Mouse (Mus musculus) bone marrow macrophage, adult 2 months (primary cell): ENCODE data around the gene Senp8. TPM values are rescaled to one million over a fixed set of nuclear protein-coding genes. Genes with fewer than 3 reads are reported as not detected.

Source experiments
- H3K27ac ChIP-seq: 2 replicates; pipeline ENCODE4 v1.5.1; 2012; ENCODE audit warnings: low read depth, low read length; ENCODE audit not compliant: insufficient read depth
- H3K4me1 ChIP-seq: 2 replicates; pipeline ENCODE4 v1.6.1; 2012; ENCODE audit warnings: low read length; ENCODE audit not compliant: control insufficient read depth, insufficient read depth
- H3K4me3 ChIP-seq: 2 replicates; pipeline ENCODE4 v1.5.1; 2012; ENCODE audit warnings: mild to moderate bottlenecking, low read length, moderate library complexity; ENCODE audit not compliant: insufficient read depth
- CTCF ChIP-seq: IDR thresholded peaks from 2 replicates; pipeline ENCODE4 v1.5.1; 2012; ENCODE audit warnings: low read depth, mild to moderate bottlenecking, low read length, moderate library complexity
- POLR2A ChIP-seq: IDR thresholded peaks from 2 replicates; pipeline ENCODE4 v1.6.1; 2012; ENCODE audit warnings: mild to moderate bottlenecking, low read depth, low read length, borderline replicate concordance
- polyA plus RNA-seq: library from polyadenylated mRNA; stranded (reverse); fragments of >200 nt; gene quantifications from 2 replicates; pipeline ENCODE4 v1.2.4, GENCODE M21; 2012; ENCODE audit not compliant: missing spikeins, insufficient read depth, insufficient read length

Senp8 gene
- polyA plus RNA-seq, 1 experiment = 7.9 TPM

GRCm38 (mm10) chr9:59743903-59744302, 6.6 kb downstream of the Senp8 start:
- no peak overlapping the region for H3K27ac ChIP-seq
- TF ChIP-seq POLR2A (no peak), CTCF (no peak)
- H3K4me3 ChIP-seq = no peak overlapping the region
- H3K4me1 ChIP-seq = peaks cover 3% of the 10 kb centered on the region; the same call in 1 of the 2 replicates

DNA sequence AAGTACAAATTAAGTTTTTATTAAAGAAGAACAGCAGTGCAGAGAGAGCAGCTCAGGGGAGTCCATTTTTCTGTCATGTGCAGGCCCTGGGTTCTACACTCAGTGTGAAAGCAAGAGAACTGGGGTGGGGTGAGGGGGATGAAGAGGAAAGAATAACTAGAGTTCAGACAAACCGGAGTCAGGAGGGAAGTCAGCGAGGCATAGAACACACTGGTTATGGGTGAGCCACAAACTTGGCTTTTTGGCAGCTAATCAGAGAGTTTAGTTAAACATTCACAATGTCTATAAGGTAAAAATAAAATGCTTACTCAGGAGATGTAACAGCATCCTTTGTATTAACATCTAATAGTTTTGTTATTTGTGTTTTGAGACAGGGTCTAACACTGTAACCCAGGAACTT, 9.9 kb downstream of the Senp8 start:
- Histone ChIP-seq H3K27ac (no peak overlapping the region), H3K4me3 (no peak overlapping the region), H3K4me1 (peaks cover 5% of the 10 kb centered on the region)
- no peak for TF ChIP-seq POLR2A
- TF ChIP-seq CTCF = no peak

- H3K4me1 ChIP-seq = peaks cover 21% of the 10 kb centered on the region
- H3K27ac ChIP-seq = no peak overlapping the region; the same call in 1 of the 2 replicates
- TF ChIP-seq POLR2A (no peak), CTCF (no peak)
- no peak overlapping the region for H3K4me3 ChIP-seq
Observed at GRCm38 (mm10) chr9:59735394-59735793, 15.1 kb downstream of the Senp8 start.

DNA sequence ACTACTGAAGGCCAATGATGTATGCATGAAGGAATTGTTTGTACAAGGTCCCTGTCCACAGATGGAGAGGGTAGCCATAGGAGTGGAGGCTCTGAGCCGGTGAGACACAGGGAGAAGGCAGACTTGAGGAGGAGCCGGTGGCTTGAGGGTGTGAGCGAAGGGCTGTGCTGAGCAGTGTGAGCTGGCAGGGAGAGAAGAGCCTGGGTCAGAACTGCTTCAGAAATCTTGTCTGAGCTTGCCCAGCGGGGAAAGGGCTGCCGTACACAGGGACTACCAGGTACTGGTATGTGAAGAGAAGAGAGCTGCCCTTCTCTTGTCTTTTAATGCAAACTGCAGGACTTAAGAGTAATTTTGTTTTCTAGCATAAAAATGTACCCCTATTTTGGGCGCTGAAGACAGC, 17.4 kb downstream of the Senp8 start:
- Histone ChIP-seq H3K27ac (no peak overlapping the region), H3K4me1 (peaks cover 21% of the 10 kb centered on the region), H3K4me3 (no peak overlapping the region)
- no peak for TF ChIP-seq CTCF
- TF ChIP-seq POLR2A = no peak

GRCm38 (mm10) chr9:59731136-59731535, 19.4 kb downstream of the Senp8 start:
- Histone ChIP-seq H3K4me3 (no peak overlapping the region), H3K27ac (no peak overlapping the region), H3K4me1 (peaks cover 16% of the 10 kb centered on the region)
- no peak for TF ChIP-seq POLR2A
- no peak for TF ChIP-seq CTCF

DNA sequence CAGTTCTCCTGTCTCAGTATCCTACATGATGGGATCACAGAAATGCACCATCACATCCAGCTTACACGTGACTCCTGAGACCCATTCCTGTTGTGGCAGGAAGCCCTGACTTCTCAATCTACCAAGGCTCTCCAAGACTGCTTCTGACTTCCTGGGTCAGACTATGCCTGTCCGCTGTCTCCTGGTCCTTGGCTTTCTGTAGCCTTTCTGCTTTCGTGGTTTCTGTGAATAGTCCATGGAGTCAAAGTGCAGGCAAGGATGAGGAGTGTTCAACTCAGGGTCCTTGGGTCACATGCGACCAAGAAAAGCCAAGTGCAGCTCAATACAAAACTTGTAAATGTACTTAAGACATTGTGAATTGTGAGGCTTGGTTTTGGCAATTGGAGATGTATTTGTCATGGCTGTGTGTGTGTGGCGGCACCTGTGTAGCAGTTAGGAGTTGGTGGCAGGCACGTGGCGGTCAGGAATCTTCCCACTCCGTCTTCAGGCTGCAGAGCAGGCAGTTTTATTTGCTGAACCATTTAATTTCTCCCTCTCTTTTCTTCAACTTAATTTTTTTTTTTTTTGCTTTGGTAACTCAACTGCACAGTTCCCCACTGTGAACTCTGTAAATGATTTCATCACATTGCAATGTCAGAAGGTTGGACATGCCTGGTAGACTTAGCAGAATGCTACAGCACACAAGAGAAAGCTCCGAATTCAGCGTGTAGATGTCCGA, 22.8 kb downstream of the Senp8 start:
- H3K4me1 ChIP-seq = no peaks in the 10 kb centered on the region
- no peak overlapping the region for H3K27ac ChIP-seq
- TF ChIP-seq CTCF = no peak
- no peak for TF ChIP-seq POLR2A
- no peak overlapping the region for H3K4me3 ChIP-seq

GRCm38 (mm10) chr9:59725515-59725914, 25.0 kb downstream of the Senp8 start:
- Histone ChIP-seq H3K4me1 (no peaks in the 10 kb centered on the region), H3K27ac (no peak overlapping the region), H3K4me3 (no peak overlapping the region)
- no peak for TF ChIP-seq CTCF
- no peak for TF ChIP-seq POLR2A

DNA sequence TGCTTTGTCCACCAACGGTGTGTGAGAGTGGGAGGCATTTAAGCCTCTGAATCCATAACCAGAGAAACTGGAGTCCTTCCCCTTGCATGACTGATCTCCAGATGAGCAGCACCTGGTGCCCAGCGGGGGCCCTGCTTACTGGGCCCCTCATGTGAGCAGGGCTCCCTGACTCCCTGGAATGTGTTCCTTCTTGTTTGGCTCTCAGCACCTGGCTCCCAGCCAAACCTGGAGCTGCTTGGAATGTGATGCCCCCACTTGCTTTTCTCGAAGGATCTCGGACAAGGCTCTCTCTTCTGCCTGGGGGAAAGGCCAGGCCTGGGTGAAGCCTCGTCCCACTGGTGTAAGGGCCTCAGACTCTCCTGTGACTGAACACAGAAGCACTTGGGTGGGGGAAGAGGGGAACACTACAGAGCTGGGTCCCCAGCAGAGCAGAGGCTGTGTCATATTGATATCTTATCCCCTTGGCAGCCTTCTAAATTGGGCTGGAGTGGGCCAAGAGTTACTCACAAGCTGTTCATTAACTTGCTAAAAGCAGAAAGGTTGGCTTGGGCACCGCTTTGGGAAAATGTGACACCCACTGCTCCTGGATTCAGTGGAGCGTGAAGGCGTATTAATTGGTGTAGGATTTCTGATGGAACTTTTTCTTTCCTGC, 26.6 kb downstream of the Senp8 start:
- TF ChIP-seq POLR2A = no peak
- TF ChIP-seq CTCF = no peak

DNA sequence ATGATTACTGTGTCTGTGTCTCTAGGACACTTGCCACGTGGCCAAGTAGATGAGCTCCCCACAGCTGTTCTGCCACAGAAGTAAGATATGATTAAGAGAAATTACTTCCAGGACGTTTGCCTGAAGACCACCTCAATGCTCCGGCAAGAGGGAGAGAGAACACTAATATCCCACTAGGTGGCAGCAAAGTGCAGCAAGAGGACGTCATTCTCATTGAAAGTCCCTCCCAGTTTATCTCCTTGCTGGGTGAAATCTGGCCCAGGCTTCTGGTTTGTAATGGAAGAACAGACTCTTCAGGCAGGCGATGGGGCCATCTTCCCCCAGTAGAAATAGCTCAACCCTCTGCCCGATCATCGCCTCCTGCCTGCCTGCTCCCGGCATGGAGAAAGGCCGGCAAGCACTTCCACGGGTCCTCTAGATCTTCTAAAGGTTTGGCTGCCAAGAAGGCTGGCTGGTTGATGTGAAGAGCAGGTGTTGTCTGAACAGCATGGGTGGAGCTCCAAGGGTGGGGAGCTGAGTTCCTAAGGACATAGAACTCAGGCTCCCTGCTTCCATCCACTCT, 27.3 kb downstream of the Senp8 start:
- no peak for TF ChIP-seq POLR2A
- TF ChIP-seq CTCF = peak; percentile 42; the same call in 1 of the 2 replicates
- Histone ChIP-seq H3K4me3 (no peak overlapping the region), H3K27ac (no peak overlapping the region), H3K4me1 (no peaks in the 10 kb centered on the region)

More for the DNA sequence above, 26.6 kb downstream of the Senp8 start:
- H3K4me1 ChIP-seq = no peaks in the 10 kb centered on the region
- no peak overlapping the region for H3K27ac ChIP-seq
- no peak overlapping the region for H3K4me3 ChIP-seq

DNA sequence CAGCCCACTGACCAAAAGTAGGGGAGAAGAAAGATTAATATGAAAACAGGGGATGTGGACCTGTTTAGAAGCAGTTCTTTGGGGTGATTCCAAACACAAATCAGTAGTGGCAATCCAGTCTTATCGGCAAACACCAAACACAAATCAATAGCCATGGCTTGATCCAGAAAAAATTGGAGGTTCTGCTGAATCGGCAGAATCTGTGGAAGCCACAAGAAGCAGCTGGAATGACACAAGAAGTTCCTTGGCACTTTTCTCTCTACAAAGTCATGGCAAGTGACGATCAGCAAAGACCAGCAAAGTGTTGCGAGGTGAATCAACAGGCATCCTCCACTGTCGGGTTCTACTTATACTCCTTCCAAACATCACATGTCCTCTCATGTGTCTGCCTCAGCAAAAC, 29.4 kb downstream of the Senp8 start:
- Histone ChIP-seq H3K4me3 (no peak overlapping the region), H3K4me1 (no peaks in the 10 kb centered on the region), H3K27ac (no peak overlapping the region)
- TF ChIP-seq CTCF = no peak
- TF ChIP-seq POLR2A = no peak

- H3K27ac ChIP-seq = no peak overlapping the region
- no peaks in the 10 kb centered on the region for H3K4me1 ChIP-seq
- TF ChIP-seq POLR2A = no peak
- TF ChIP-seq CTCF = no peak
- no peak overlapping the region for H3K4me3 ChIP-seq
Observed at GRCm38 (mm10) chr9:59718237-59718636, 32.3 kb downstream of the Senp8 start.
